Mouse (Mus musculus) ES-Bruce4 (cell line): ENCODE measurements around the gene Hsd17b1.

Experiments
- CTCF ChIP-seq: IDR thresholded peaks from one replicate; pipeline ENCODE4 v1.8.1; 2011; ENCODE audit warnings: low read depth, low read length
- EP300 ChIP-seq: IDR thresholded peaks from 2 replicates; pipeline ENCODE4 v1.6.1; 2011; ENCODE audit warnings: low read depth, low read length; ENCODE audit not compliant: insufficient read depth
- POLR2A ChIP-seq: IDR thresholded peaks from one replicate; pipeline ENCODE4 v1.8.1; 2011; ENCODE audit warnings: low read length; ENCODE audit not compliant: insufficient read depth

DNA sequence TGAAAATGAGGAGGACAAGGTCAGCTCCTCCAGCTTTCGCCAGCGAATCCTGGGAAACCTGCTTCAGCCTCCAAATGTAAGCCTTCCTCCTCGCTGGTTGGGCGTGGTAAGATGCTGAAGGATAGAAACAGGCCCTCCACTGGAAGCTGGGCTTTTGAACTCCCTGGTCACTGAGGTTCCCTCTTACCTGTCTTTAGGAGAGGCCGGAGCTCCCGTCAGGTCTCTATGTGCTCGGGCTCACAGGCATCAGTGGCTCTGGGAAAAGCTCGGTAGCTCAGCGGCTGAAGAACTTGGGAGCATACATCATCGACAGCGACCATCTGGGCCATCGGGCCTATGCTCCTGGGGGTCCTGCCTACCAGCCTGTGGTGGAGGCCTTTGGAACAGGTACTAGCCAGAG lies 6.6 kb downstream of the Hsd17b1 start:
- TF ChIP-seq EP300 (no peak), POLR2A (no peak), CTCF (no peak)
